Mouse (Mus musculus): Measurements from ENCODE around the gene Kcnh2. TPM values are rescaled to one million over a fixed set of nuclear protein-coding genes. Genes with fewer than 3 reads are reported as not detected.

The Kcnh2 gene
- polyA plus RNA-seq, 1 experiment from 2014 or later, result 0.35 TPM

GRCm38 (mm10) chr5:24279527-24279926 is 71.9 kb downstream of the Kcnh2 start:
- no peaks in the 10 kb centered on the region for H3K4me1 ChIP-seq (replicated peaks)

GRCm38 (mm10) chr5:24278206-24278605 is 73.2 kb downstream of the Kcnh2 start:
- H3K4me2 ChIP-seq, result no peak overlapping the region
- H3K27me3 ChIP-seq, result no peaks in the 10 kb centered on the region
- H3K36me3 ChIP-seq (replicated peaks), result no peaks in the 10 kb centered on the region
- H3K9ac ChIP-seq, result no peak overlapping the region
- WGBS (ENCODE audit: insufficient replicate concordance), result 68% methylated on average over 10 of the region's 10 CpGs
- no peaks in the 10 kb centered on the region for H3K9me3 ChIP-seq (replicated peaks)
- H3K27ac ChIP-seq (replicated peaks), result no peak overlapping the region
- no peak for ATAC-seq (ENCODE audit: insufficient read depth)
- no peak overlapping the region for H3K4me3 ChIP-seq (replicated peaks)
- H3K4me1 ChIP-seq (replicated peaks), result no peaks in the 10 kb centered on the region

More at GRCm38 (mm10) chr5:24279527-24279926, 71.9 kb downstream of the Kcnh2 start:
- H3K9ac ChIP-seq, result no peak overlapping the region
- no peak overlapping the region for H3K4me2 ChIP-seq
- no peaks in the 10 kb centered on the region for H3K9me3 ChIP-seq (replicated peaks)
- no peaks in the 10 kb centered on the region for H3K27me3 ChIP-seq
- no peaks in the 10 kb centered on the region for H3K36me3 ChIP-seq (replicated peaks)
- 54% methylated on average over 4 of the region's 4 CpGs for WGBS (ENCODE audit: insufficient replicate concordance)
- no peak overlapping the region for H3K27ac ChIP-seq (replicated peaks)
- ATAC-seq (ENCODE audit: insufficient read depth), result no peak
- no peak overlapping the region for H3K4me3 ChIP-seq (replicated peaks)

DNA sequence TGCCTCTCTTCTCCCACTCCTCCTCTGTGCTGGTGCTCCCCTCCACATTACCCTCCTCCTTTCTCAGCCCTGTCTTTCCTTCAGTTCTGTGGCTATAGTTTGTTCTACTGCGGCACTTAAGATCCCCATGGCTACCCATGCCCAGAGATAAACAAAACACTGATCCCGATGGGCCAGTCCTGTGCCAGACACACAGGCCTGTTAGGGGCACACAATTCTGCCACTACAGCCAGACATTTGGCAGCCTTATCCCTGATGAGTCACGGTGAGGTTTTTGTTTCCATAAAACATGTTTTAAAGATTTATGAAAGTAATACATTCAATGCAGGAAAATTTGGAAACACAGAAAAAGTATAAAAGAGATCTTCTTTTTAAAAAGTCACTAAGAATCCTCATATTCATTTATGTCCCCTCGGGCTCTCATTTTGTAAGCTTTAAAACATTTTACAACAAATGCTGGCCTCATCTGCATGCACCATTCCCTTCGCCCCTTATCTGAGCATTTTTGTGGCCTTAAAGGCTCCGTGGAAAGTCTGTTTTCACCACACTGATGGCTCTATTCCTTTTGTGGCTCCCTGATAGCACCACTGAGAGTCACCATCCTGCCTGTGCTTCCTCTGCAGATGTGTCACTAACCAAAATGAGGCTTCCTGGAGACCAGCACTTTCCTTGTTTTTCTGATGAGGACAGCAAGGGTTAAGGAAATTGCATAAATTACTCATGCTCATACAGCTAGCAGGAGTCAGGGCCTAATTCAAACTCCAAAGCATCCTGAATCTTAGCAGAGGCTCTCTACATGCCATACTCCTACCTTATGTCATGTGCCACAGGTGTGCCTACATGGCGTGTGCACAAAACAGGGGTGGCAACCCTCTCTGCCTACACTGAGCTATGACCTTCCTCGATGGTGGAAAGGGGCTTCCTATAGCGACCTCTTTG is 77.5 kb downstream of the Kcnh2 start:
- Histone ChIP-seq H3K9me3 (replicated peaks) (no peaks in the 10 kb centered on the region), H3K9ac (no peak overlapping the region), H3K4me3 (replicated peaks) (no peak overlapping the region), H3K27me3 (no peaks in the 10 kb centered on the region), H3K4me1 (replicated peaks) (no peaks in the 10 kb centered on the region), H3K27ac (replicated peaks) (no peak overlapping the region), H3K36me3 (replicated peaks) (no peaks in the 10 kb centered on the region), H3K4me2 (no peak overlapping the region)
- 38% methylated on average over 9 of the region's 9 CpGs for whole genome bisulfite sequencing (ENCODE audit: insufficient replicate concordance)
- ATAC-seq (ENCODE audit: insufficient read depth), result no peak

GRCm38 (mm10) chr5:24270941-24271340 is 80.5 kb downstream of the Kcnh2 start:
- 45% methylated on average over 4 of the region's 4 CpGs for WGBS (ENCODE audit: insufficient replicate concordance)
- Histone ChIP-seq H3K27me3 (no peaks in the 10 kb centered on the region), H3K4me1 (replicated peaks) (no peaks in the 10 kb centered on the region; the same call in 1 of the 2 replicates), H3K4me2 (no peak overlapping the region), H3K4me3 (replicated peaks) (no peak overlapping the region), H3K36me3 (replicated peaks) (no peaks in the 10 kb centered on the region), H3K9me3 (replicated peaks) (no peaks in the 10 kb centered on the region), H3K9ac (no peak overlapping the region), H3K27ac (replicated peaks) (no peak overlapping the region)
- no peak for ATAC-seq (ENCODE audit: insufficient read depth)

Other genes with a start within 250 kb of the Kcnh2 start
- gene Nupl2, start 186.6 kb downstream of the Kcnh2 start, polyA plus RNA-seq (2015; fragmentation: Nextera tagmentation; extraction: Ambion mirVana), result 5.0 and 6.0 TPM in 2 replicates
- gene Nos3, start 13.2 kb upstream of the Kcnh2 start, polyA plus RNA-seq (2015; fragmentation: Nextera tagmentation; extraction: Ambion mirVana), result 2.1 and 2.5 TPM in 2 replicates
- 0.58 and 2.2 TPM in 2 replicates for gene Atg9b, start 40.5 kb upstream of the Kcnh2 start, polyA plus RNA-seq (2015; fragmentation: Nextera tagmentation; extraction: Ambion mirVana)
- gene Abcb8, start 42.1 kb upstream of the Kcnh2 start, polyA plus RNA-seq (2015; fragmentation: Nextera tagmentation; extraction: Ambion mirVana), result 25.6 and 30.8 TPM in 2 replicates
- gene Asic3, start 61.8 kb upstream of the Kcnh2 start, polyA plus RNA-seq (2015; fragmentation: Nextera tagmentation; extraction: Ambion mirVana), result not detected in 2 replicates
- 7.7 and 8.8 TPM in 2 replicates for gene Cdk5, start 71.9 kb upstream of the Kcnh2 start, polyA plus RNA-seq (2015; fragmentation: Nextera tagmentation; extraction: Ambion mirVana)
- 8.9 and 10.3 TPM in 2 replicates for gene Slc4a2, start 72.2 kb upstream of the Kcnh2 start, polyA plus RNA-seq (2015; fragmentation: Nextera tagmentation; extraction: Ambion mirVana)
- gene Fastk, start 93.7 kb upstream of the Kcnh2 start, polyA plus RNA-seq (2015; fragmentation: Nextera tagmentation; extraction: Ambion mirVana), result 49.3 and 55.5 TPM in 2 replicates
- gene Tmub1, start 96.2 kb upstream of the Kcnh2 start, polyA plus RNA-seq (2015; fragmentation: Nextera tagmentation; extraction: Ambion mirVana), result 5.1 and 5.5 TPM in 2 replicates
- 11.3 and 14.7 TPM in 2 replicates for gene Agap3, start 100.6 kb upstream of the Kcnh2 start, polyA plus RNA-seq (2015; fragmentation: Nextera tagmentation; extraction: Ambion mirVana)
- gene Gbx1, start 175.6 kb upstream of the Kcnh2 start, polyA plus RNA-seq (2015; fragmentation: Nextera tagmentation; extraction: Ambion mirVana), result not detected in 2 replicates
- gene Asb10, start 189.4 kb upstream of the Kcnh2 start, polyA plus RNA-seq (2015; fragmentation: Nextera tagmentation; extraction: Ambion mirVana), result 0.07 and 0.12 TPM in 2 replicates
- gene 4931409K22Rik, start 205.2 kb upstream of the Kcnh2 start, polyA plus RNA-seq (2015; fragmentation: Nextera tagmentation; extraction: Ambion mirVana), result not detected in 2 replicates
- gene Abcf2, start 225.9 kb upstream of the Kcnh2 start, polyA plus RNA-seq (2015; fragmentation: Nextera tagmentation; extraction: Ambion mirVana), result 43.2 and 44.4 TPM in 2 replicates
- 10.5 and 13.4 TPM in 2 replicates for gene Chpf2, start 235.1 kb upstream of the Kcnh2 start, polyA plus RNA-seq (2015; fragmentation: Nextera tagmentation; extraction: Ambion mirVana)

All from liver, embryonic 15.5 days (tissue).